Mouse (Mus musculus) heart, embryonic 15.5 days (tissue): Measurements from ENCODE around the gene Grwd1. TPM values are rescaled to one million over a fixed set of nuclear protein-coding genes. Genes with fewer than 3 reads are reported as not detected.

ENCODE experiments used
- ATAC-seq: fragments of 200-750 bp; cut with Nextera tagmentation; replicated peaks from 2 replicates; pipeline ENCODE4 v1.8.0; 2017; ENCODE audit warnings: low read depth, moderate TSS enrichment; ENCODE audit not compliant: insufficient number of reproducible peaks, insufficient read depth, low FRiP score
- H3K27ac ChIP-seq: fragments of 300-500 bp; sonication (generic); 2 replicates; pipeline ENCODE4 v1.5.1; 2015; ENCODE audit warnings: mild to moderate bottlenecking, inconsistent platforms
- H3K27me3 ChIP-seq: fragments of 300-500 bp; sonication (generic); 2 replicates; pipeline ENCODE4 v1.6.1; 2015; ENCODE audit warnings: inconsistent platforms
- H3K36me3 ChIP-seq: fragments of 300-500 bp; sonication (generic); 2 replicates; pipeline ENCODE4 v1.6.1; 2015; ENCODE audit warnings: mild to moderate bottlenecking, inconsistent platforms
- H3K4me1 ChIP-seq: fragments of 300-500 bp; sonication (generic); replicated peaks from 2 replicates; pipeline ENCODE4 v1.6.1; 2015; ENCODE audit warnings: inconsistent platforms
- H3K4me2 ChIP-seq: fragments of 300-500 bp; sonication (generic); 2 replicates; pipeline ENCODE4 v1.6.1; 2015; ENCODE audit warnings: inconsistent platforms, mild to moderate bottlenecking, moderate library complexity
- H3K4me3 ChIP-seq: fragments of 300-500 bp; sonication (generic); 2 replicates; pipeline ENCODE4 v1.5.1; 2015; ENCODE audit warnings: mild to moderate bottlenecking, inconsistent platforms
- H3K9ac ChIP-seq: fragments of 300-500 bp; sonication (generic); 2 replicates; pipeline ENCODE4 v1.6.1; 2015; ENCODE audit warnings: mild to moderate bottlenecking, inconsistent platforms
- H3K9me3 ChIP-seq: fragments of 300-500 bp; sonication (generic); replicated peaks from 2 replicates; pipeline ENCODE4 v1.6.1; 2016; ENCODE audit warnings: inconsistent platforms
- WGBS: fragments of 180-500 bp; shearing (Covaris S2); methylation state at CpG from one replicate; pipeline ENCODE4 v1.1.7; 2015; ENCODE audit warnings: mixed read lengths; 5-methylcytosine and 5-hydroxymethylcytosine counted together
- polyA plus RNA-seq: library from polyadenylated mRNA; unstranded; fragments of >200 nt; fragmentation: Nextera tagmentation; extraction: Ambion mirVana; gene quantifications from 2 replicates; pipeline ENCODE4 v1.2.1, GENCODE M21; 2015

The Grwd1 gene
- polyA plus RNA-seq, 1 experiment from 2014 or later, result 29.1 TPM

DNA sequence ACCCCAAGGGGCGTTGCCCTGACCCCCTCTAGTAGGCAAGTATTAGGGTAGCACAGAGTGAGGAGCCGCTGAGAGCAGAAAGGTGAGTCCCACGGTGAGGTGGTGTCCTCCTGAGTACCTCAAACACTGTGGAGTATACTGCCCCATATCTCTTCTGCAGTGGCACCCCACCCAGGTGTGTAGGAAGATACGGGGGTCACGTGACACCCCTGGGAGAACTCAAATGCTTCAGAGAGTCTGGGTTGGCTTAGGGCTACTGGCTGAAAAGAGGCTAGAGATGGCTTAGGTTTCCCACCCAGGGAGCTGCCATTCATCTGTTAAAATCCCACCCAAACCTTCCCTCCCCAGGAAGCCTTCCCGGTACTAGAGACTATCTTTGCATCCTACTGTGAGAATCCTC, 33.8 kb downstream of the Grwd1 start:
- no peak overlapping the region for H3K27ac ChIP-seq
- no peak for ATAC-seq
- H3K27me3 ChIP-seq, result peaks cover 91% of the 10 kb centered on the region
- H3K4me1 ChIP-seq, result peaks cover 24% of the 10 kb centered on the region
- no peak overlapping the region for H3K4me2 ChIP-seq
- no peaks in the 10 kb centered on the region for H3K36me3 ChIP-seq
- WGBS, result 38% methylated on average over 6 of the region's 6 CpGs
- no peak overlapping the region for H3K9ac ChIP-seq
- H3K9me3 ChIP-seq, result no peaks in the 10 kb centered on the region
- no peak overlapping the region for H3K4me3 ChIP-seq

DNA sequence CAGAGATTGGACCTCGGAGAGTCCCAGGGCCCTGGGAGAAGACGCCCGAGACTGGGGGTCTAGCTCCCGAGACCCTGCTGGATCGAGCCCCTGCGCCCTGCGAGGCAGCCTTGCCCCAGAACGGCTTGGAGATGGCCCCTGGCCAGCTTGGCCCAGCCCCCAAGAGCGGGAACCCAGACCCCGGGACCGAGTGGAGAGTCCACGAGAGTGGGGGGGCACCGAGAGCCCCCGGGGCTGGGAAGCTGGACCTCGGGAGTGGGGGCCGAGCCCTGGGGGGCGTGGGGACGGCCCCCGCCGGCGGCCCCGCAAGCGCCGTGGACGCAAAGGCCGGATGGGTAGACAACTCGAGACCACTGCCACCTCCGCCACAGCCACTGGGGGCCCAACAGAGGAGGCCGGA, 35.8 kb downstream of the Grwd1 start:
- Histone ChIP-seq H3K9me3 (no peaks in the 10 kb centered on the region), H3K4me2 (no peak overlapping the region), H3K9ac (no peak overlapping the region), H3K27ac (no peak overlapping the region), H3K27me3 (peaks cover 79% of the 10 kb centered on the region), H3K36me3 (no peaks in the 10 kb centered on the region), H3K4me3 (no peak overlapping the region), H3K4me1 (peaks cover 18% of the 10 kb centered on the region)
- WGBS, result 87% methylated on average over 29 of the region's 29 CpGs
- no peak for ATAC-seq

DNA sequence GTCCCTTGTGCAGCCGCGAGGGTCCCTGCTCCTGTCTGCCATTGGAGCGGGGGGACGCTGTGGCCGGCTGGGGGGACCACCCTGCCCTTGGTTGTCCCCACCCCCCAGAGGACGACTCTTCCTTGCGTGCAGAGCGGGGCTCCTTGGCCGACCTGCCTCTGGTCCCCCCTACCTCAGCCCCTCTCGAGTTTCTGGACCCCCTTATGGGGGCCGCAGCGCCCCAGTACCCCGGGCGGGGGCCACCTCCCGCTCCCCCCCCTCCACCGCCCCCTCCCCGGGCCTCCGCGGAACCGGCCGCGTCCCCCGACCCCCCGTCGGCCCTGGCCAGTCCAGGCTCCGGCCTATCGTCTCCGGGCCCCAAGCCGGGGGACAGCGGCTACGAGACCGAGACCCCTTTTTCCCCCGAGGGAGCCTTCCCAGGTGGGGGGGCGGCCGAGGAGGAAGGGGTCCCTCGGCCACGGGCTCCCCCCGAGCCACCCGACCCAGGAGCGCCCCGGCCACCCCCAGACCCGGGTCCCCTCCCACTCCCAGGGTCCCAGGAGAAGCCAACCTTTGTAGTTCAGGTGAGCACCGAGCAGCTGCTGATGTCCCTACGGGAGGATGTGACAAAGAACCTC, 36.7 kb downstream of the Grwd1 start:
- H3K9ac ChIP-seq, result no peak overlapping the region
- WGBS, result 69% methylated on average over 43 of the region's 44 CpGs
- no peak for ATAC-seq
- H3K36me3 ChIP-seq, result no peaks in the 10 kb centered on the region
- peaks cover 18% of the 10 kb centered on the region for H3K4me1 ChIP-seq
- peaks cover 70% of the 10 kb centered on the region for H3K27me3 ChIP-seq
- H3K4me2 ChIP-seq, result no peak overlapping the region
- no peaks in the 10 kb centered on the region for H3K9me3 ChIP-seq
- no peak overlapping the region for H3K27ac ChIP-seq
- no peak overlapping the region for H3K4me3 ChIP-seq

DNA sequence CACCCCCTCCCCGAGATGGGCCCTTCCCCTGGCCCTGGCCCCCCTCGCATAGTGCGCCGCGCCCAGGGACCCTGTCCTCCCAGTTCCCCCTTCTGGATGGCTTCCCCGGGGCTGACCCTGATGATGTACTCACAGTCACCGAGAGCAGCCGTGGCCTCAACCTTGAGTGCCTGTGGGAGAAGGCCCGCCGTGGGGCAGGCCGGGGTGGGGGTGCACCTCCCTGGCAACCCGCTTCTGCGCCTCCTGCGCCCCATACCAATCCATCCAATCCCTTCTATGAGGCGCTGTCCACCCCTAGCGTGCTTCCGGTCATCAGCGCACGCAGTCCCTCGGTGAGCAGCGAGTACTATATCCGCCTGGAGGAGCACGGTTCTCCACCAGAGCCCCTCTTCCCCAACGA, 37.5 kb downstream of the Grwd1 start:
- Histone ChIP-seq H3K27ac (no peak overlapping the region), H3K4me2 (no peak overlapping the region), H3K4me1 (peaks cover 13% of the 10 kb centered on the region), H3K4me3 (no peak overlapping the region), H3K9me3 (no peaks in the 10 kb centered on the region), H3K9ac (no peak overlapping the region), H3K36me3 (no peaks in the 10 kb centered on the region), H3K27me3 (peaks cover 61% of the 10 kb centered on the region)
- 67% methylated on average over 24 of the region's 24 CpGs for WGBS
- no peak for ATAC-seq

DNA sequence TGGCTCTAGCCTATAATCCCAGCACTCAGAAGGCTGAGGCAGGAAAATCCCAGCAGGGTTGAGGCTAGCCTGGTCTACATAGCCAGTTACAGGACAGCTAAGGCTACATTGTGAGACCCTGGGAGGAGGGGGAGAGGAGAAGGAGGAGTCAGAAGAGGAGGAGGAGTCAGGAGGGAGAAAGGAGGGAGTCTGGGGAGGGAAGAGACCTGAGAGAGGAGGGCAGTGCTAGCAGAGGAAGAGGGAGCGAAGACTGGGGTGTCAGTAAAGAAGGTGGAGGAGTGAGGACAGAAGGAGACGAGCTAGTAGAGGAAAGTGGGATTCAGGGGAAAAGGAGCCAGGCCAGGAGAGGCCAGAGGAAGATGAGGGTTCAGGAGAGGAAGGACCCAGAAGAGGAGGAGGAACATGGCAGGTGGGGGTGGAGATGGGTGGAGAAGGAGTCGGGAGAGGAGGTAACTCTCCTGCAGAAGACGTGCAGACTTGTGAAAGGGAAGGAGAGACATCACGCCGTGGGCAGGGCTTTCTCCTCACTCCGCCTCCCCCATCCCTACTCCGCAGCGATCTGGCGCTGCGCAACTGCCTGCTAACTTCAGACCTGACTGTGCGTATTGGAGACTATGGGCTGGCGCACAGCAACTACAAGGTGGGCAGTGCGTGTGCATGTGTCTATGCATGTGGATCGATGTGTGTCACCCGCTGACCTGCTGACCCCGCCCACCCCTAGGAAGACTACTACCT, 38.8 kb downstream of the Grwd1 start:
- 61% methylated on average over 17 of the region's 17 CpGs for WGBS
- no peak overlapping the region for H3K9ac ChIP-seq

DNA sequence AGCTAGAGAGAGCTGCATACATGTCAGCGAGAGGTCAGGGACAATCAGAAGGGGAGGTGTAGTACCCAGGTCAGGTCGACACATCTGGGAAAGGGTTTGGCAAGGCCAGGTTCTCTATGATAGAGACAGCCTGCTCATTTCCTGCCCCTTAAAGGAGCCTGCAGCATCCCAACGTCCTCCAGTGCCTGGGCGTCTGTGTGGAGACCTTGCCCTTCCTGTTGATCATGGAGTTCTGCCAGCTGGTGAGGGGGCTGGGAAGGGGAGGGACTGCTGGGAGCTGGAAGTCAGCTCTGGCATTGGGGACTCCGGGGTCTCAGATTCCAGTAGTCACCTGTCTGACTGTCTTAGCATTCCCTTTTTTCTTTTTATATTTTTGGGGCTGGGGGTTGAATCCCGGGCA, 40.0 kb downstream of the Grwd1 start:
- Histone ChIP-seq H3K4me3 (no peak overlapping the region), H3K4me2 (no peak overlapping the region), H3K27ac (no peak overlapping the region), H3K4me1 (peaks cover 16% of the 10 kb centered on the region), H3K27me3 (peaks cover 60% of the 10 kb centered on the region), H3K36me3 (no peaks in the 10 kb centered on the region), H3K9me3 (no peaks in the 10 kb centered on the region), H3K9ac (no peak overlapping the region)
- ATAC-seq, result no peak
- WGBS, result 50% methylated on average over 6 of the region's 6 CpGs

More for the DNA sequence above, 38.8 kb downstream of the Grwd1 start:
- H3K27me3 ChIP-seq, result peaks cover 59% of the 10 kb centered on the region
- ATAC-seq, result no peak
- H3K9me3 ChIP-seq, result no peaks in the 10 kb centered on the region
- no peak overlapping the region for H3K4me2 ChIP-seq
- H3K4me1 ChIP-seq, result peaks cover 5% of the 10 kb centered on the region; the same call in 1 of the 2 replicates
- H3K36me3 ChIP-seq, result no peaks in the 10 kb centered on the region
- no peak overlapping the region for H3K4me3 ChIP-seq
- H3K27ac ChIP-seq, result no peak overlapping the region

DNA sequence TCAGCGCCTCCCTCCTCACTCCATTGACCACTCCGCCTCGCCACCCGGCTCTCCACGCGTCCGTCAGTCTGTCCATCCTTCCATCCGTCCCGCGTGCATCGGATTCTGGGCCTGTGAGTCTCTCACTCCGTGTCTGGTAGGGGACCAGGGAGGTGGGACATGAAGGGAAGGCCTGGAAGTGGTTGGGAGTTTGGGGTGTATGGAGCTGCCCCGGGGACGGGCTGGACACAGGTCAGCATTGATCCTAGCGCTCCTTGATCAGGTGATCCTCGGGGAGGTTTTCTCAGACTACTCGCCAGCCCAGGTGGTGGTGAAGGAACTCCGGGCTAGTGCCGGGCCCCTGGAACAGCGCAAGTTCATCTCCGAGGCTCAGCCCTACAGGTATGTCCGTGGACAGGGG, 43.1 kb downstream of the Grwd1 start:
- Histone ChIP-seq H3K27me3 (peaks cover 56% of the 10 kb centered on the region), H3K4me3 (no peak overlapping the region), H3K9me3 (no peaks in the 10 kb centered on the region), H3K9ac (no peak overlapping the region), H3K4me2 (no peak overlapping the region), H3K4me1 (peaks cover 35% of the 10 kb centered on the region), H3K36me3 (no peaks in the 10 kb centered on the region), H3K27ac (no peak overlapping the region)
- 80% methylated on average over 22 of the region's 22 CpGs for WGBS
- no peak for ATAC-seq

DNA sequence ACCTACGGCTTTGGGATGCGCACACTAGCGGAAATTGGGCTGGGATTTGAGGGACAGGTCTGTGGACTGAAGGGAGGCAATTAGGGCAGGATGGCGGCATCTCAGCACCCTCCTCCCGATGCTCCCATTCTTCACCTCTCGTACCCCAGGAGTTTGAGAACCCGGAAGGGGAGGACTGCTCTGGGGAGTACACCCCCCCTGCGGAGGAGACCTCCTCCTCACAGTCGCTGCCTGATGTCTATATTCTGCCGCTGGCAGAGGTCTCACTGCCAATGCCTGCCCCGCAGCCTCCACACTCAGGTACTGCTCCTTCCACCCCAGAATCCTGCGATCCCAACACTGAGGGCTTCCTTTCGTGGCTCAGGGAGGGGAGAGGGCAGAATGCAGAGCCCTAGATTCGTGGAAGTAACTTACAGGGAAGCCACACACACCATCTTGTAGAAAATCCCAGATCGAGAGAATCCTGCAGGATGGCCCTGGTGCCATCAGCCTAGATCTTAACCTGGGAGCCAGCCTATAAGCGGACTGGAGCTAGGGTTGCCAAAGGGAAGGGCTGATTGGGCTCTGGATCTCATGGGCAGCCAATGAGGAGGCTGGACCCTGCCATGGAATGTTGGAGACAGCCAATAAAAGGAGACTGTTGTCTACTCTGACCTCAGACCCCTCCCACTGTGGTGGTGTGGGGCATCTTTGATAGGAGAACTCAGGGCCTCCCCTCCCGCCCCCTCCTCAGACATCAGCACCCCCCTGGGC, 43.9 kb downstream of the Grwd1 start:
- Histone ChIP-seq H3K27ac (no peak overlapping the region), H3K4me2 (peak overlapping the region; percentile 69), H3K9ac (0 out of 2 replicates have a peak overlapping the region, but pooled peaks have one; percentile 16), H3K4me3 (peak overlapping the region; percentile 50), H3K27me3 (peaks cover 54% of the 10 kb centered on the region), H3K4me1 (peaks cover 35% of the 10 kb centered on the region), H3K36me3 (no peaks in the 10 kb centered on the region), H3K9me3 (no peaks in the 10 kb centered on the region)
- 7% methylated on average over 17 of the region's 17 CpGs for WGBS
- no peak for ATAC-seq

DNA sequence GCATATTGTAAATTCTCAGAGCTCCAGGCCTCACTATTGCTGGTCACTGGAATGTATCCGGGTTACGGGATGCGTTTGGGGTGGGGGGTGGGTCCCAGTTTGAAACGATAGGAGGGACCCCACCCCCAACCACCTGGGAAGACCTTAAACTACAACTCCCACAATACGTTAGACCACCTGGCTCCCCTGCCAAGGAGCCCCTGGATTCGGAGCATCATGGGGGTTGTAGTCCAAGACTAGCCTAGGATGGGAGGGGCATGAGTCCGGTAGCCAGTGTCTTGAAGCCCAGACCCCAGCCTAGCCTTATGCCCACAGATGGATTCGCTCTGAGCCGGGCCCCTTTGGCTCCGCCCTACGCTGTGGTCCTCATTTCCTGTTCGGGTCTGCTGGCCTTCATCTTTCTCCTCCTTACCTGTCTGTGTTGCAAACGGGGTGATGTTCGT, 44.6 kb downstream of the Grwd1 start:
- WGBS, result 1% methylated on average over 14 of the region's 14 CpGs
- ATAC-seq, result no peak
- peak overlapping the region; percentile 69 for H3K4me2 ChIP-seq

DNA sequence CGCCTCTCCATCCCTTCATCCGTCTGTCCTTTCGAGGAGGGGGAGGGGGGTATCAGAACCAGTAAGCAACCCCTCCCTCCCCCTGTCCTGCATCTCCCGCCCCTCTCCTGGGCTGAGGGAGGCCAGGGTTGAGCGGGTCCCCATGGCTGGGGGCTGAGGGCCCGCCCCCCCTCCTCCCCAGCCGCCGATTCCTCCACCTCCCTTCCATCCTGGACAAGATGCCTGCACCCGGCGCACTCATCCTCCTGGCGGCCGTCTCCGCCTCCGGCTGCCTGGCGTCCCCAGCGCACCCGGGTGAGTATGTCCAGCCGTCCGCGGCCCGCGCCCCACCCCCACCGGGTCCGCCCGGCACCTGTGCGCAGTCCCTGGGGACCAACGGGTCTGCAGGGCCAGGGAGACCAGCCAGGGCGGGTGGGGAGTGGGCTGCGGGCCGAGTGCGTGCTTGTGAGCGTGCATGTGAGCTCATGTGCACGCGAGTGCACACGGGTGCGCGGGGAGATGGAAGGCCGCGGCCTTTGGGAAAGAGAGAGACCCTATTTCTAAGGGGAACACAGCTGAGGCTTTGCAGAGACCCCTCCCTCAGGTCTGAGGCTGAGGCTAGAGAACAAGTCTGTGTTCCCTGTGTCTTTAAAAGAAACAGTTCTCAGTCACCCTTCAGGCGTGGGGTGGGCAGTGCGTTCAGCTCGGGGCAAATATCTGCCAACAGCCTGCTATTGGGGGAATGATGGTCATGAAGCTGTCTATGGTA, 45.2 kb downstream of the Grwd1 start:
- Histone ChIP-seq H3K27me3 (peaks cover 62% of the 10 kb centered on the region), H3K9ac (peak overlapping the region; percentile 50), H3K4me2 (peak overlapping the region; percentile 69), H3K27ac (no peak overlapping the region), H3K4me1 (peaks cover 30% of the 10 kb centered on the region), H3K36me3 (no peaks in the 10 kb centered on the region), H3K4me3 (peak overlapping the region; percentile 50), H3K9me3 (no peaks in the 10 kb centered on the region)
- WGBS, result under 1% methylated on average over 40 of the region's 42 CpGs
- peak; percentile 16; the same call in 1 of the 2 replicates for ATAC-seq

More for the DNA sequence above, 44.6 kb downstream of the Grwd1 start:
- Histone ChIP-seq H3K27ac (no peak overlapping the region), H3K36me3 (no peaks in the 10 kb centered on the region), H3K9ac (no peak overlapping the region), H3K27me3 (peaks cover 56% of the 10 kb centered on the region), H3K4me1 (peaks cover 34% of the 10 kb centered on the region), H3K4me3 (peak overlapping the region; percentile 50), H3K9me3 (no peaks in the 10 kb centered on the region)
